Mouse (Mus musculus) adrenal gland, postnatal 36 days (tissue): Measurements from ENCODE around the gene Fcgr1. TPM values are rescaled to one million over a fixed set of nuclear protein-coding genes. Genes with fewer than 3 reads are reported as not detected.
"Not testable (repeated sequence)": the region's sequence is repeated elsewhere in the genome, so short reads cannot be mapped to it uniquely, and the experiment has no call there.

ENCODE experiments used
- DNase-seq, 2 experiments: peaks; one replicate each; pipeline ENCODE4 v3.0.0; 2021; ENCODE audit warnings: mixed read lengths in 1 of 2
- long read RNA-seq, 2 experiments: library from polyadenylated mRNA; stranded (forward); transcript quantifications; one replicate each; pipeline ENCODE4 v2.0.0; 2021; ENCODE audit warnings: borderline sequencing depth in 2 of 2
- total RNA-seq, 2 experiments: library from RNA; stranded (reverse); gene quantifications; 2 replicates each; pipeline ENCODE4 v1.2.3; 2021

The Fcgr1 gene
- 1 to 10 TPM; 1.7 to 1.9 TPM for total RNA-seq
- long read RNA-seq, experiment 1, partial matches to known transcripts: 0 of 1 reads
- long read RNA-seq, experiment 1, other reads (novel, unspliced or antisense): 0 of 1 reads
- long read RNA-seq, experiment 2: 0 reads

GRCm38 (mm10) chr3:96293787-96294186, at the start of gene Fcgr1:
Gene Fcgr1, minus strand, starts transcription at chr3:96293969.
- DNase-seq: no peak

GRCm38 (mm10) chr3:96342652-96343051, 48.9 kb upstream of the Fcgr1 start:
- DNase-seq: not testable (repeated sequence)

GRCm38 (mm10) chr3:96342100-96342499, 48.3 kb upstream of the Fcgr1 start:
- DNase-seq: not testable (repeated sequence)

- DNase-seq: no peak
Measured at GRCm38 (mm10) chr3:96340611-96341312, 47.0 kb upstream of the Fcgr1 start.

- no peak for DNase-seq
Measured at GRCm38 (mm10) chr3:96338849-96339480, 45.2 kb upstream of the Fcgr1 start.

GRCm38 (mm10) chr3:96338043-96338442, 44.3 kb upstream of the Fcgr1 start:
- DNase-seq: no peak

- no peak for DNase-seq
Measured at GRCm38 (mm10) chr3:96337269-96337668, 43.5 kb upstream of the Fcgr1 start.

- no peak for DNase-seq
Measured at GRCm38 (mm10) chr3:96336636-96337035, 42.9 kb upstream of the Fcgr1 start.

- DNase-seq: no peak
Measured at GRCm38 (mm10) chr3:96335591-96335990, 41.8 kb upstream of the Fcgr1 start.

GRCm38 (mm10) chr3:96335163-96335550, 41.4 kb upstream of the Fcgr1 start:
- DNase-seq: no peak

GRCm38 (mm10) chr3:96334175-96335162, 40.7 kb upstream of the Fcgr1 start:
- DNase-seq: no peak

- no peak for DNase-seq
Measured at GRCm38 (mm10) chr3:96333396-96334174, 39.8 kb upstream of the Fcgr1 start.

- DNase-seq: no peak
Measured at GRCm38 (mm10) chr3:96332631-96333395, 39.0 kb upstream of the Fcgr1 start.

- DNase-seq: no peak
Measured at GRCm38 (mm10) chr3:96332000-96332399, 38.2 kb upstream of the Fcgr1 start.

GRCm38 (mm10) chr3:96331438-96331837, 37.7 kb upstream of the Fcgr1 start:
- DNase-seq: no peak

GRCm38 (mm10) chr3:96330603-96331002, 36.8 kb upstream of the Fcgr1 start:
- DNase-seq: no peak

- DNase-seq: no peak
Measured at GRCm38 (mm10) chr3:96330181-96330580, 36.4 kb upstream of the Fcgr1 start.

- no peak for DNase-seq
Measured at GRCm38 (mm10) chr3:96328730-96329387, 35.1 kb upstream of the Fcgr1 start.

- DNase-seq: peak; percentile 15 to 33
Measured at GRCm38 (mm10) chr3:96328060-96328729, 34.4 kb upstream of the Fcgr1 start.

GRCm38 (mm10) chr3:96327647-96328046, 33.9 kb upstream of the Fcgr1 start:
- no peak for DNase-seq
